Mouse (Mus musculus) G1E (cell line): ENCODE results near the gene Mreg.

Experiments
- CTCF ChIP-seq: IDR thresholded peaks from 2 replicates; pipeline ENCODE4 v1.5.1; 2012; ENCODE audit warnings: low read depth, low read length, inconsistent platforms, mixed read lengths
- GATA1 ChIP-seq: IDR thresholded peaks from 2 replicates; pipeline ENCODE4 v1.6.1; 2012; ENCODE audit warnings: borderline replicate concordance, low read length, inconsistent platforms, mixed read lengths
- GATA2 ChIP-seq: IDR thresholded peaks from 2 replicates; pipeline ENCODE4 v1.6.1; 2012; ENCODE audit warnings: low read depth, low read length, inconsistent platforms, borderline replicate concordance
- POLR2AphosphoS5 ChIP-seq: IDR thresholded peaks from 2 replicates; pipeline ENCODE4 v1.6.1; 2012; ENCODE audit warnings: low read depth, low read length, inconsistent platforms; ENCODE audit not compliant: insufficient replicate concordance

DNA sequence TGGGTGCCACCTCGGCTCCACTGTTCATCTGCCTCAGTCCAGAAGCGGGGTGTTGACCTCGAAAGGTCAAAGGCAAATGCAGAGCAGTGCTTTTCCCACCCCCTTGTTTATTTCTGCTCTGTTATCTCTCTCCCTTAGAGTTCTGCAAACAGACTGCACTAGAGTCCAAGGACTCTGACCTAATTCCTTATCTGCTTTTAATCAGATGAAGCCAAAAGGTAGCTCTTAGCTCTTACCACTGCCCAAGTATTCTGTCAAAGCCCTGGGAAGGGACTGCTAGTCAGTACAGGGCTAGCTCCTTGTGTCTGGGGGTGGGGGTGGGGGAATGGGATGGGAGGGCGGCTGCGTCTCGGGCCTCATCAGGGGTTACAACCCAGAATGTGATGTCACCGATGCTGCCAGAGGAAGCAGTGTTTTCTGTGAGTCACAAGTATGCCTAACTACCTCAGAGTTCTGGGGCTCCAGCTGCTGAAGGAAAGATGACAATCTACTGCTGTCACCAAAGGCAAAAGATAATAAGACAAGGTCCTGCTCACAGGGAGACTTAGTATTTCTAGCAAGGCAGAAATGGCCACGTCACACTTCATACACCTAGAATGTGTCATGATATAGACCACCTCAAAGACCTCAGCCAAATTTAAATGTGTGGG, 38.6 kb downstream of the Mreg start:
- no peak for TF ChIP-seq CTCF
- no peak for TF ChIP-seq POLR2AphosphoS5
- TF ChIP-seq GATA1 = no peak
- TF ChIP-seq GATA2 = no peak
